Mouse (Mus musculus) liver, adult 2 months (tissue): ENCODE measurements around the gene Pnpla1.

ENCODE experiments used
- CTCF ChIP-seq: fragments of 200-500 bp; IDR thresholded peaks from 2 replicates; pipeline ENCODE4 v1.5.1; 2011; ENCODE audit warnings: low read depth, low read length, control low read depth
- POLR2A ChIP-seq: fragments of 200-500 bp; IDR thresholded peaks from 2 replicates; pipeline ENCODE4 v1.6.1; 2011; ENCODE audit warnings: low read length, control low read depth; ENCODE audit not compliant: insufficient read depth; ENCODE audit errors: extremely low read depth

DNA sequence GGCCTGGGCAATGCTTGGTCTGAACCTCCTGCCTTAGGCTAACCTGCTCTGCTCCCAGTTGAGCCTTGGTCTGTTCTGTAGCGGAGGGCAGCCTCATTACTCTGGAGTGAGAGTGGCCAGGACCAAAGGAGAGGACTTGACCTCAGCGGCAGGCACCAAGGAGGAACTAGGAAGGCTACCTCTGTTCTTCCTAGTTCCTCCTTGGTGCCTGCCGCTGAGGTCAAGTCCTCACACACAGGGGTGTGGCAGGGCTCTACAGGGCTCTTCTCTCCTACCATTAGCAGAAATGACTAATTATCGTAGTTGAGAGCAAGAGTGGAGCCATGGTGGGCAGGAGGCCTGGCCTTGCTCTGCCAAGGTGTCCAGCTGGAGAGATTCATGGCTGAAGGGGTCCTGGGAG, 9.2 kb downstream of the Pnpla1 start:
- TF ChIP-seq POLR2A (no peak), CTCF (no peak)
